Mouse (Mus musculus) ZHBTc4 (cell line): ENCODE measurements at regions not wholly inside any gene's neighbourhood (a gene's known extent, or its start where the extent isn't known, plus 50 kb on each side); places are given as distances from the start of the nearest gene placed in this dataset.

Source experiments
- DNase-seq: peaks from one replicate; pipeline ENCODE4 v3.0.0-alpha.2; 2011; ENCODE audit warnings: low read depth, low spot score

DNA sequence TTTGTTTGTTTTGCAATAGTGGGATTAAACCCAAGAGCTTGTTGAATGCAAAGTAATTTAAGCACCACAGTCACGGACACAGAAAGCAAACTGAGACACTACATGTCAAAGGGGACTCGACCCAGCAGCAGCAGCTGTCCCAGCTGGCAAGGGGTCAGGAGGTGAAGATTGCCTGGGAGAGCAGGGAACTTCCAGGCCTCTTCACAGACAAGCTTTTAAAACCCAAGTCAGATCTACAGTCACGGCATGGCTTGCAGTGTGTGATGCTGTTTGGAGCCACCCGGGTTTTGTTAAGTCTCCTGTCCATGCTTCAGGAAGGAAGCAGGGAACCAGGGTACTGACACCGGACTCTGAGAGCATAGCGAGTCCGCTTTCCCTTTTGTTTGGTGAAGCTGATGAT, 125.4 kb downstream of the Cd83 start:
- DNase-seq = no peak

DNA sequence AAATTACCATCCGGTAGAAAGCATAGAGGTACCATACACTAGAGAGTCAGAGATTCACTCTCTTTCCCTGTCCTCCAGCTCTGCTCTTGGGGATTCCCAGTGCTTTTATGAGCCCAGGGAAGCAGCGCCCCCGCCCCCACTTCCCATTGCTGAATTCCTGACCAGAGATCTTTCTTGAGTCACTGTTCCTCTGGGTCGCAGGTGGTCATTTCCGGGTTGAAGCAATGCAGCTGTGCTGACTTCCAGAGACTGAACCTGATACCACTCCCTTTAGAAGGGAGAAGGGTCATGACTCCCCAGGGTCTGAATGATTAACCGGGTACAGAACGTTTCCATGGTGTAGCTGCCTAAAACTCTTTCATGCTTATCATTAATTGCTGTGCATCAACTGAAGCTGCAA, 128.9 kb downstream of the Cd83 start:
- DNase-seq = peak; percentile 18

DNA sequence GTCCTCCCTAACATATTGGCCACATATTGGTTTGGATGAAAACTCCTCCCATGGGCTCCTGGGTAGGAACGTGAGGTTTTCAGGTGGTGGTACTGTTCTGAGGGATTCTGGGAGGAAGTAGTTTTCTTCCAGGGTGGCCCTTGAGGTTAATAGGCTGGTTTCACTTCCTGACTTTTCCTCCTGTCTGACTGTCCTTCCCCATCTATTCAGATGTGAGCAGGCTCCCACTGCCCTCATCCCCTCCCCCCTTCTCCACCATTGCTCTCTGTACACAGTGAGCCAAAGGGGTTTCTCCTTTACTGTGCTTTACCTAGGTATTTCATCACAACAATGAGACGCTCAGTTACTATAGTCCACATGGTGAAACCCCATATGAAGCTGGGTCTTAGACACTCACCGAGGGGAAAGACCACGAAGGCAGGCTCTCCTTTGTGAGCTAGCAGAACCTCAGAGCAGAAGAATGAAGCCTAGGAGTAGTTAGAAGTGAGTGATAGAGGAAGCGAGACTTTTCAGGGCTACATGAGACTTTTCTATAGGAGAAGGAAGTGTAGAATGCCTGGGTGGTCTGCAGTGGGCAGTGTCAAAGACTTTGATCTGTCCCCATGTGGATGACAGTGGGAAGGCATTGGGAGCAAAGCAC, 135.3 kb downstream of the Cd83 start:
- DNase-seq = no peak

DNA sequence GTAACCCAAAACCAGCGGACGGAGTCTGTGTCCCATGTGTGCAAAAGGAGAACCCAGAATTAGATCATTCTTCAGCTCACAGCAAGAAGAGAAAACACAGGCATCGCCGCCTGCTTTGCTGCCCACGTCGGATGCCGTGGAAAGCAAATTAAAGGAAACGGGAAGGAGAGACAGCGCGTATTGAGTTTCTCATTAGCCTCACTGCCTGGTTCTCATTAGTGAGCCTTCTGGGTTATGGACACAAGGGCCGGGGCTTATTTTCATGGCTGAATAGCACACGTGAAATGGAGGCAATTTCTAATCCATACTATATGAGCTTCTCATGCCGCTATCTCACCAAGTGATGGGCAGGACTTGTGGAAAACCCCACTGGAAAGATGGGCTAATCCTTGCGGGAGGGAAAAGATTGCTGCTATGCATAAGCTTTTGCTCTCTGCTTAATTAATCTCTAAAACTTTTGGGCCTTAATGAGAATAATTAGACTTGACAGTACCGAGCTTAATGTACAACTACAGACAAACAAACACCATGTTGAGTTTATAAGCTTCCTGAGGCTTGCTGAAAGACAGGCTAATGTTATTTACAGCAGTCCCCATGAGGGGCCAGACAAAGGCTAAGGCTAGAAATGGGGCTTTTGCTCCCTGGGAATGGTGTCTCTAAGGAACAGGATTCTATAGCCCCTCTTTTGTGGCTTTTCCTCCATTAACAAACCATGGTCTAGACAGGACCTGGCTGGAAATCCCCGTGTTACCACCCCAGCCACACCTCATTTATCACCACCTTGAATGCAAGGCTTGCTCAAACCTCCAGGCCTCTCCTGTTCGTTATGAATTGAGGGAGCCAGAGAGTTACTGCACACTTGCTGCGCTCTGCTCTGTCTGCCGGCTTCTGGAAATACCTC, 145.8 kb downstream of the Cd83 start:
- DNase-seq = no peak

DNA sequence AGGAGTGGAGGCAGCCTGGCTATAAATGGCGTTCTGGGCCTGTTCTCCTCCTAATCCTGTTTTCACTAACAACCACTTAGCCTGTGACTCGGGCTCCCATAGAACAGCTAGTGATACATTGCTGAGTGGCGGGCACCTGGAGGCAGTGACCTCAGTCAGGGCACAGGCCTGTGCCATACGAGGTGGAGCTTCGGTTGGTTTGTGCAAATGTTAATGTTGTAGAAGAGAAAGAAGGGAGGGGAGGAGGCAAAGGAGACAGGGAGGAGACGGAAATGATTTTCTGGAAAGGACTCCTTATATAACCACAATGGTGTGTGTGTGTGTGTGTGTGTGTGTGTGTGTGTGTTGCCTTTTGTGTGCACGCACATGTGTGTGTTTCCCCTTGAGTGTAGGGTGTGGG, 148.4 kb downstream of the Cd83 start:
- DNase-seq = peak; percentile 13

DNA sequence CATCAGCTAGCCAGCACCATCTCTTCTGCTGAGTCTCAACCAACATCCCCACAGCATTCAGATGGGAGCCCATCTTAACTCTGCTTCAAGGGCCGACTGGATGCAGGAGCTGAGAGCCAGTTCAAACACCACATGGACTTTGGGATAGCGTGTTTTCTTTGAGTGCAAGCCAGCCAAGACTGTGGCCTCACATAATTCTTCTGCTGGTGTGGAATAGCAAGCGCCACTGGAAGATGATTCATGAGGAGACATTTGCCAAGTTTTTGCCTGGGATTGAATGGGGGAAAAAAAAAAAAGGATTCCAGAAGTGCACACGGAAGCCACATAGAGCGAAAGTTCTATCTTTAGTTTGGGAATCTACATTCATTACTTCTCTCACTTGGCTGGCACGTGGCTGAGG, 150.7 kb downstream of the Cd83 start:
- no peak for DNase-seq

DNA sequence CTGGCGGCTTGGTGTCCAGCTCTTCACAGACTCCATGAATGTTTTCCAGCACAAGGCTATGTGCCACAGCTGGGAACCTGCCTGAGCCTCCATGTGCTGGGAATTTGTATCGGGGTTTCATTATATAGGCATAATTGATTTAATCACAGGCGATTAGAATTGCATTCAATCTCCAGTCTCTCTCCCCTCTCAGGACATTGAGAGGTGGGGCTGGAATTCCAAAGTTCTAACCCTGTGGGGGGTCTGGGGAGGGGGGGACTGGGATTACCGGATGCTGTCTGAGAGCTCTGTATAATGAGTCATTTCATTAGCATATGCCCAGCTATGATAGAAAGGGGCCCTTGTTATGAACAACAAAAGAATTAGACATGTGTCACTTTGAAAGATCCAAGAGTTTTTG, 151.9 kb downstream of the Cd83 start:
- DNase-seq = peak; percentile 85

DNA sequence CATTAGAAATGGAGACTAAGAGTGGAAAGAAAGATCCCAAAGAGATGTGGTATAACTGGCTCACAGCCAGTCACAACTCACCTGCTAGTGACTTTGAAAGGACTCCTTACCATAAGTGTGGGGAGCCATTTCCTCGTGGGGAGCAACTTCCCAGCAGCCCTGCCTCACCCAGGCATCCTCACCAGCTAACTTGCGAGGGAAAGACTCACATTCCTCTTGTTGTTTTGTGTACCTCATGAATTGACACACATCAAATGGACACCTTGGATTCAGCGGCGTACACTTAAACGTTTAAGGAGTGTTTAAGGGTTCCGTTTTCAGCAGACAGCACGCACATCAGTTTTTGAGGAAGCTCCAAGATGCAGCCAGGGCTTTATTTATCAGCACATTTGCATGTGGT, 154.0 kb downstream of the Cd83 start:
- DNase-seq = peak; percentile 65

DNA sequence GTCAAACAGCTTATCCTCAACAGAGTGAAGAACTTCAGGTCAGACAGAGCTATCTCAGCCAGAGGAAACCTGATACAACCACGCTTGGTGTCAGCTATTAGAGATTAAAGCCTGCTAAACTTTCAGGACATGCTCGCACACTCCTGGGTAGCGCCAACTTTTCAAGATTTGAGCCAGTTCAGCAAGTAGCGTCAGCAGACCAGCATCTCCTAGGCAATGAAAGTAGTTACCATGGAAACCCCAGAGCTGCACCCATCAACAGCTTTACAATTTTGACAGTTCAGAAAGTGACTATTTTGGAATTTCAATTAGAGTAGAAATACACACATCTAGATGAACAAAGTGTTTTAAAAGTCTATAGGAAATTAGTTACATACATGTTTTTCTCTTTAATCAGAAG, 154.8 kb downstream of the Cd83 start:
- no peak for DNase-seq

DNA sequence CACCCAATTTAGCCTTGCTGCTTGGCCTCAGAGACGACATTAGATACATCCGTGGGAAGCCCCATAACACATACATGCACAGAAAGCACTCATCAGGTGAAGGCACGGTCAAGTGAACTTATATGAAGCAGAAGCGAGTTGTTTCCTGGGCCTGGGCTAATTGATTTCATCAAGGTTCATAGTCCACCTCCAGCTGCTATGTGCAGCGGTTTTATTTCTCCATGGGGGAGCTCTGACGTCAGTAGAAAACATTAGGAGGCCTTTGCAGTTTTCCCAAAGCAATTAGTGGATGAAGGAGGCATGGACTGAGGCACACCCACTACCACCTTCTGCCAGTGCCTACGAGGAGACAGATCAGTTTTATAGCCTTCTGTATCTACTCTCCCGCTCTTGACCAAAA, 157.2 kb downstream of the Cd83 start:
- DNase-seq = no peak

DNA sequence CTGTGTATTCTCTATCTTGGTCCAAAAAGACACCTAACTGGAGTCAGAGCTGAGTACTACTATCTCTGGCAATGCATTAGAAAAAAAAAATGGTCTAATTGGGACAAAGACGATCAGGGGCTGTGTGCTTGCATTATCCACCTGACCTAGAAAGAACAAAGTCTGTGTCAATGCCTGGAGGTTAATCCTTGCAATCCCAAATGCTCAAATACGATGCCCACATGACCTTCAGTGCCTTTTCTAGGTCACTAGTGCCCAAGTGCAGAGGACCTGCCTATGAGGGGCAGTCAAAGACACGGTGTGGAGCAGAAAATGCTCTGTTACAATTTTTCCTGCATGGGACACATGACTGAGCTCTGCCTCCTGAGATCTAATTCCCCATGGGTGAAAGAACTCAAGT, 164.0 kb downstream of the Cd83 start:
- DNase-seq = no peak

DNA sequence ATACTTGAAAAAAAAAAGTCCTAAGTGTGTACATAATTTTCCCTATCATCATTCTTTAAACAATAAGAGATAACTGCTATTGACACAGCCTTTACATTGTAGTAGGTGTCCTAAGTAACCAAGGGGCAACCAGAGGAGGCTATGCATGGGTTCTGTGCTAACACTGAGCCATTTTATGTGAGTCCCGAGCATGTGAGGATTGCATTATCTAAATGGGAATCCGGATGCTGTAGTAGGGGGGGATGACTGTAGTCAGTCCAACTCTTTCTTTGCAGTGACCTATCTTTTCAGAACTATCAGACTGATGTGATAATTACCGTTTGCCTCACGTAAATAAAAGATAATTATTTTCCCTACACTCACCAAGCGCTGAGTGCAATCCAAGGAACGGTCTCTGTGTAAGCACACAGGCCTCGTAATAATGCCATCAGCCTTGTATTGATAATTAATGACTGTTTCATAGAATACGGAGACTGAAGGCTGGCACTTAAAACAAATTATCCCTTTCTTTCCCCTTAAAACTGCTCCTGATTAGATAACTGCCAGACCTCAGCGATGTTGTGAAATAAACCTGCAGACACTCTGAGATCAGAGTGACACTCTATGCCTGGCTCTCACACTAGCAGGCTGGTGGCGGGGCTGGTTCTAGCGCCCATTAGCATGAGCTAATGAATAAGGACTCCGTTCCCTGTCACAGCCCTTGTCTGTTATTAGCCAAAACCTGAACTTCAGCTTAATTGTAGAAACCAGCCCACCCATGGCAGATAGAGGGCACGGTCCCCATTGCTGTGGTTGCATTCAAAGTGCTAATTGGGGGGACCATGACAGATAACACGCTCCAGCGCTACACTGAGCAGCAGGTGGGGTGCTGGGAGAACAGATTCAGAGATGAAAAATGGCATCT, 165.4 kb downstream of the Cd83 start:
- DNase-seq = no peak

DNA sequence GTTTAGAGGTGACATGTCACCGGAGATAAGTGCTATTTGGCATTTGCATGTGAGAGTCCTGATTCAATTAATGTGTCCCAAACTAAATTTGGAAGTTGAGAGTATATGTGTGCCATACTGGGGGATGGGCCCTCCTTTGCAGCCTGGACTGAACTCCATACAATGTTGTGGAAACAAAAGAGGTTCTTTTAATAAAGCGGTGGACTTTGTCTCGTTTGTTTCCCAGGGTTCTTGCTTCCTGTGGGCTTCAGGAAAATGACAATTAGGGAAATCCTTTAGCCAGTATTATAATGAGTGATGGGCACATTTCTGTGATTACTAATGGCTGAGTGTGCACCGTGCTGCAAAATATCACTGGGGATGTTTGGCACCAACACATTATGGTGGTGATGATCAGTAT, 167.9 kb downstream of the Cd83 start:
- DNase-seq = no peak

DNA sequence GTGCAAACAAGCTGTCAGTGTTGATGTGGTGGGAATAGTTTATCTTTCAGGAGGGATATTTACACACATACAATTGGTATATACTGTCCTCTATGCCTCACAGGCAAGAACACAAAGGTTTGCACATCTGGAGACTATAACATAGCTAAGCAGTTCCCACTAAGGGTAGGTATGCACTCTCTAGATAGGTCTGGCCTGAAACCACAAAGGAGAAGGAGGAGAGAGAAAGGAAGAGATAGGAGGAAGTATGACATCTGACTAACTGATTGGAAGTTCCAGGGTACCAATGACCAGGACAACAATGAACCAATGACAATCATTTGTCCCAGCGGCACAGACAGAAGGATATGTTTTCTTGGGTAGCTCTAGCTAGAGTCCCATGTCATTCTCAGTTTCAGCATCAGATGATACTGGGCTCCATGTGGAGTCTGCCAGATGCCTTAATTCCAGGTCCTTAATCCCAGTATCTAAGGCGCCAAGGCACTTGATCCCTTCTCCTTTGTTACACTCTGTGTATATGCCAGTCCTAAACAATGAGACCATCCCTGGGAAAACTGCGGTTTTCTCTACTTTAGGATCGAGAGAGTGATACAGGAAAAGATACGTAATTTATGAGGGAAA, 168.5 kb downstream of the Cd83 start:
- DNase-seq = no peak

DNA sequence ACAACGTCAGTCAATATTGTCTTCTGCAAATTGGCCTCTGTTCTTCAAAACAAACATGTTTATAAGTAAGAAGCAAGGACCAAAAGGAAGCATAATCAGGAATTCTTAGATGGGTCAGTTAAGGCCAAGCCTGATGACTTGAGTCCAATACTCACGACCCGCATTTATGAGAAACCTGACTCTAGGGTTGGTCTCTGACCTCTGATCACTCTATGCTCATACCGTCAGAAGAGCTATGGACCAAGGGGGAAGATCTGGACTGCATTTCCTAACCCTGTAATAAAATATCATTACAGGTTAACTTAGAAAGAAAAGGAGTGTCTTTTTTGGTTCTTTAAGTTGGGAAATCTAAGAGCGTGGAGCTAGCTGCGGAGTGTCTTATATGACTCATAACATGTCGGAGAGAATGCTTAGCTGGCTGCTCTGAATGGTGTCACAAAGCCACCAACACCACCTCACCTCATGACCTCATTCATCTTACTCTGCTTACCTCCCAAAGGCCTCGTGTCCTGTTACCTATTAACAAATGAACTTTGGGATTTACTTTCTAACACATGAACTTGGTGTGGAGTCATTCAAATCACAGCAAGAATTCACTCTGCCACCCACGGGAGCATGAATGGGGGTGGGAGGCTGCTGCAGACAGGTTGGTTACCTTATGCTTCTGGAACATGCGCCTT, 170.3 kb downstream of the Cd83 start:
- no peak for DNase-seq

DNA sequence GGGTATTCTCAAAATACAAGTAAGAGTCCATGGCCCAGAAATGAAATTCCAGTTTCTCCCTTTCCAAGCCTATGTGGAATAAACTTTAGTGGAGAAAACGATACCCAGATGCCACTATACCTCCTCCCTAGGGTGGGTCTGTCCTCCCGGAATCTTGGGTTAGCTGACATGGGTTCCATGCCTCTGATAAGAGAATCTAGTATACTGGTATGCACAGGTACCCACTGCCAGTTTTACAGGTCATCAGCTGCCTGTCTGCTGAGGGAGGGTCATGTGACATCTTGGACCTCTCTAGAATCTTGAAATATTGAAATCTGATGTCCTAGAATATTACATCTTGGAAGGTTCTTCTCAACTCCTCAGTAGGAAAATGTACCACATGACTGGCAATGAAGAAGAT, 172.5 kb downstream of the Cd83 start:
- DNase-seq = no peak

DNA sequence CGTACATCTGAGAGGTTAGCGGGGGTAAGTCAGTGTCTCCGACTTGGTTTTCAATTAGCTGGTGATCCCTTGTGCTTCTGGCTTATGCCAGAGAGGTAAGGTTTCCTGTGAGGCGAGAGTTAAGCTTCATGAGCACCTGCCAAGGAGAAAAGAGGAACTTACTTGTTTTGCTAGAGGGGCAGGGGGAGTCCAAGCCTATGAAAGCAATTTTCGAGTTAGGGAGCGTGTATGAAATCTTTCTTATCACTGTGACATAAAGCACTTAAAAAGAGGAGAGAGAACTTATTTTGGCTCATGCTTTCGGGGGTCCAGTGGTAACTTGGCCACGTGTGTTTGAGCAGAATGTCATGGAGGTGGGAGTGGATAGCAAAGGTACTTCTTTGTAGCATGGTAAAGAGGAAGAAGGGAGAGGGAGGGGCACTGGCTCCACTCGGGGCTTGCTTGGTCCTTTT, 174.6 kb downstream of the Cd83 start:
- DNase-seq = no peak

DNA sequence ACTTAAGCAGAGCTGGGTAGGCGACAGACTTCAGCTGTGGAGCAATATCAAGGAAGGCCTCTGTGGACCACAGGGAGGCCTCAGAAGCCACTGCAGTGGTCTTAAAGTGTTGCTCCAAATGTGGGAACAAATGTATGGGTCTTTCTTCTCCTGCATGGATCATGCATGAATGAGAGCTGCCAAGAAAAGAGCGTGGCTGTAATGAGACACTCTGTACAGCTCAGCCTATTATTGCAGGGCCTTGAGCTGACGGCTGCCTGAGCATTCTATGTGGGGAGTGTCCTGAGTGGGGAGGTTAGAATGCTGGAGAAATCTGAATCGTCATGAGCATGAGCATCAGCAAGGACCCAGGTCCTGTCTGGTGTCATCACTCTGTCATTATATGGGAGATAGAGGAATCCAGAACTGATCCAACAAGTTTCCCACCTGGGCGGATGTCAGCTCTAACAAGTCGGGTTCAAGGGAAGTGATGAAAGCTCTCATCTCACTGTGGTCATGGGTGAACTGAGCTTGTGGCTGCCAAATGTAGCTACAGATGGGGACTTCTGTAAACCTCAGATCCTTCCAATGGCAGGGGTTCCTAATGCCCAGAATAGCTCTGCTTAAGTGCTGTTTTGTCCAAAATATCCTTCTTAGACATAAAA, 176.6 kb downstream of the Cd83 start:
- DNase-seq = no peak

DNA sequence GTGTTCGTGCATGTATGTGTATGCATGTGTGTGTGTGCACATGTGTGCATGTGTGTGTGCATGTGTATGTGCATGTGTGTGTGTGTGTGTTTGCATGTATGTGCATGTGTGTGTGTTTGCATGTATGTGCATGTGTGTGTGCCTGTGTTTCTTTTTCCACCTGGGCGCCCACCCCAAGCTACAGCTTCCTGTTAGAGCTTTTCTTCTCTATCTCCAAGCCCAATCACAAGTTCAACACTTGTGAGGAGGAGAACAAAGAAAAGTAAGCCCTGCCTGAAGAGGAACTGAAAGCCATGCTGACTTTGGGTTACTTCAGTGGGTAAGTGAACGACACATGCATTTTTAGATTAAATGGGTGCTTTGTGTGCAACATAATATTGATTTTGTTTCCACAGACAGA, 177.4 kb downstream of the Cd83 start:
- no peak for DNase-seq

DNA sequence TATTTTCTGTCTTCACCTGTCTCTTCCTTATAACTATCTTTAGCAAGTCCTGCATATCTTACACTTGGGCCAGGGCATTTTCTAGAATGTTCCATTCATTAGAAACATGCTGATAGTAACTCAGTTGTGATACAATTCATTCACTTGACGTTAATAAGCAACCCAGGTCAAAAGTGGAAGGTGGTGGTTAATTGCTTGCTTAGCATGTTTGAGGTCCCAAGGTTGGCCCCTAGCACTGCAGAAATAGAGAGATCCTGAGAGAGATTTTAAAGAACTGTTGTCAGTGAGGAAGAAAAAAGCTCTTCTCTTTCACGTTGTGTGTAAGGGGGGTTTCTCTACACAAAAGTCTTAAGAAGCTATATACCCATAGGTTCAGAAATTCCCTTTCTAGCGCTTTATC, 178.7 kb downstream of the Cd83 start:
- DNase-seq = no peak
